Comparison of ENCODE assay signal across 8 mouse cellular contexts in the genomic region with DNA sequence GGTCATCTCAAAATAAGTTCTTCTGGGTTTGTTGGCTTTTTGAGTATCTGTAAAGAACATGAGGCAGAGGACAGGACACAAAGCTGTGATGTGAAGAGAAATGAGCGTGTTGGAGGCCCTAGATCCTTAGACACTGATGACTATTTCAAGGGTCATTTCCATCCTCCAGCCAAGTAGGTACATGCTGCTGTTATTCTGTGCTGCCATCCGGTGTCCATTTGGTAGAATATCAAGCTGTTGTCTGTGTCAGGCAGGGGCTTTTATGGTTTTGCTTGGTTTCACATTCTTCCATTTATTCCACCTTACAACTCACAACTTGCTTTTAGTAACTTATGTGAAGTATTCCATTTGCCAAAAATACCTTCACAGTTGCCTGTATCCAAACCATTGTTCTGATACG.
DNase-seq lines count a peak whose midpoint lies in the region; ATAC-seq and TF ChIP-seq lines count a peak whose summit lies in the region.

No protein-coding gene starts in this region.

- peak; percentile 33 for DNase-seq in forebrain, embryonic 14.5 days (ENCODE audit: low spot score)
- DNase-seq in left cerebral cortex, postnatal 25 days (ENCODE audit: low spot score in 2 of 2), result peak; percentile 11 to 33
- no peak for DNase-seq in left cerebral cortex, postnatal 36 days (ENCODE audit: low spot score in 2 of 2)
- DNase-seq in Patski (ENCODE audit: low read depth, low spot score), result no peak
- peak; percentile 21 for DNase-seq in telencephalon, adult 2 months (ENCODE audit: low read depth, low spot score)
- DNase-seq in gastrocnemius, postnatal 36 days, result no peak

- in situ Hi-C loops in Patski (cut with MboI; ENCODE audit: low pct_unique_long_range_greater_than_20kb), result no loop called here

- CTCF ChIA-PET in Patski (lab: Charles Lee), result no interaction called here

- WGBS in forebrain, embryonic 14.5 days, result 66% methylated on average over 3 of the region's 3 CpGs
- 64% methylated on average over 3 of the region's 3 CpGs for WGBS in forebrain, embryonic 12.5 days

- H3K9me3 ChIP-seq in forebrain, embryonic 14.5 days (replicated peaks; ENCODE audit: control insufficient read depth, low read length), result no peaks in the 10 kb centered on the region
- H3K9me3 ChIP-seq in forebrain, embryonic 12.5 days, result no peaks in the 10 kb centered on the region

- H3K36me3 ChIP-seq in forebrain, embryonic 14.5 days (ENCODE audit: control insufficient read depth, insufficient read depth, low read length), result no peaks in the 10 kb centered on the region
- no peaks in the 10 kb centered on the region for H3K36me3 ChIP-seq in forebrain, embryonic 12.5 days (replicated peaks)

- TF ChIP-seq CTCF in Patski (IDR thresholded peaks at IDR 0.05), result peak; percentile 18

- H3K27me3 ChIP-seq in forebrain, embryonic 14.5 days (replicated peaks; ENCODE audit: control insufficient read depth, insufficient read depth, low read length), result no peaks in the 10 kb centered on the region
- H3K27me3 ChIP-seq in forebrain, embryonic 12.5 days, result no peaks in the 10 kb centered on the region
- H3K27me3 ChIP-seq in Patski, result no peaks in the 10 kb centered on the region

- no peak overlapping the region for H3K9ac ChIP-seq in forebrain, embryonic 14.5 days (ENCODE audit: low read length)
- no peak overlapping the region for H3K9ac ChIP-seq in forebrain, embryonic 12.5 days

- ATAC-seq in forebrain, embryonic 14.5 days, result no peak
- no peak for ATAC-seq in forebrain, embryonic 12.5 days (ENCODE audit: low FRiP score)
- ATAC-seq in Patski, result no peak
- peak; percentile 52 for ATAC-seq in inflammation-experienced regulatory T-cells, adult 6 months

- POLR2A ChIA-PET in Patski (lab: Charles Lee), result no interaction called here

- H3K4me2 ChIP-seq in forebrain, embryonic 14.5 days (ENCODE audit: low read length), result no peak overlapping the region
- no peak overlapping the region for H3K4me2 ChIP-seq in forebrain, embryonic 12.5 days

- no peak overlapping the region for H3K27ac ChIP-seq in forebrain, embryonic 14.5 days (ENCODE audit: low read depth, low read length)
- no peak overlapping the region for H3K27ac ChIP-seq in forebrain, embryonic 12.5 days

- intact Hi-C loops in left cerebral cortex, postnatal 25 days (cut with DNase I), result loop anchor here (2.0 to 5.0 kb wide), 2 partner anchors 64 to 128 kb away; no protein-coding TSS in a partner anchor
- intact Hi-C loops in left cerebral cortex, postnatal 36 days (cut with DNase I), result no loop called here
- intact Hi-C loops in gastrocnemius, postnatal 36 days (cut with DNase I), result loop anchor here (5.0 kb wide), 2 partner anchors 64 to 129 kb away; no protein-coding TSS in a partner anchor

- no peak overlapping the region for H3K4me3 ChIP-seq in forebrain, embryonic 14.5 days (ENCODE audit: low read depth, low read length)
- H3K4me3 ChIP-seq in forebrain, embryonic 12.5 days (replicated peaks), result no peak overlapping the region

- H3K4me1 ChIP-seq in forebrain, embryonic 14.5 days (ENCODE audit: control insufficient read depth, insufficient read depth, low read length), result no peaks in the 10 kb centered on the region
- no peaks in the 10 kb centered on the region for H3K4me1 ChIP-seq in forebrain, embryonic 12.5 days

Comparison
In these comparisons a context has a peak if more than half of its experiments do, and no peak if none do; other contexts are left out.
1. DNase-seq: peak in forebrain, embryonic 14.5 days (single experiment), left cerebral cortex, postnatal 25 days (2 of 2) and telencephalon, adult 2 months (single experiment); none in left cerebral cortex, postnatal 36 days (0 of 2), Patski (single experiment) and gastrocnemius, postnatal 36 days (0 of 2).